Mouse (Mus musculus) heart, postnatal 14 days (tissue): ENCODE measurements around the gene Proz. TPM values are rescaled to one million over a fixed set of nuclear protein-coding genes. Genes with fewer than 3 reads are reported as not detected.
A peak's percentile ranks its signal among the peaks of the same experiment; 100 is the strongest.

Source experiments
- DNase-seq, 2 experiments: peaks; one replicate each; pipeline ENCODE4 v3.0.0; 2021 to 2022
- intact Hi-C: fragments of 180-260 bp; cut with DNase I; formaldehyde crosslinking; loops from one replicate; pipeline ENCODE4 v1.15.1; 2025
- total RNA-seq, 2 experiments: library from RNA; stranded (reverse); gene quantifications; 2 replicates each; pipeline ENCODE4 v1.2.3; 2021

Proz gene
- total RNA-seq, 2 experiments from 2014 or later = not detected

GRCm38 (mm10) chr8:13105908-13106551 lies 45.3 kb downstream of the Proz start:
- intact Hi-C loops = loop anchor here (2.0 to 5.0 kb wide), 2 partner anchors 56 to 209 kb away; no protein-coding TSS in a partner anchor
- DNase-seq = peak in 1 of 2 experiments; percentile 64

DNA sequence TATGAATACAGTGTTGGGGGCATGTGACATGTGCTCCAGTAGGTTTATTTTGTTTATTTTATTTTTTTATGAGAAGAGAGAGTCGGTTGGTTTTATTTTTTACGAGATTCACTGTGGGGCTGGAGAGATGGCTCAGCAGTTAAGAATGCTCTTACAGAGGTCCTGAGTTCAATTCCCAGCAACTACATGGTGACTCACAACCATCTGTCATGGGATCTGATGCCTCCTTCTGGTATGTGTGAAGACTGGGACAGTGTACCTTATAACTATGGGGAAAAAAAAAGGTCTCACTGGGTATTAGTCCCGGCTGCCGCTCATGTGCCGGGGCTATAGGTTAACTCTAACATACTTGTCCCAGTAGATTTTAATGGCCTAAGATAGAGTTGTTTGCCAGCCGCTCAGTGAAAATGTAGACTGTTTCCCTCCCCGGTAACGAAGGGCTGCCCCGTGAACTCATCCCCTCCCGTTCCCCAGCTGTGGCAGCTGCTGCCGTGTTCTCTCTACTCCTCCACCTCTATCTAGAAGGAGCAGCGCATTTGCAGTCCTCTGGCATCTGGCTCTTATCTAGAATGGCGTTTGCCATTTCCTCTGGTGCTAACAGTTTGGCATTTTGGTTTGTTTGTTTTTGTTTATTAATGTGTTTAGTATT lies 47.4 kb downstream of the Proz start:
- intact Hi-C loops = loop anchor here (5.0 kb wide), 1 partner anchor 54 kb away; no protein-coding TSS in a partner anchor
- no peak for DNase-seq

DNA sequence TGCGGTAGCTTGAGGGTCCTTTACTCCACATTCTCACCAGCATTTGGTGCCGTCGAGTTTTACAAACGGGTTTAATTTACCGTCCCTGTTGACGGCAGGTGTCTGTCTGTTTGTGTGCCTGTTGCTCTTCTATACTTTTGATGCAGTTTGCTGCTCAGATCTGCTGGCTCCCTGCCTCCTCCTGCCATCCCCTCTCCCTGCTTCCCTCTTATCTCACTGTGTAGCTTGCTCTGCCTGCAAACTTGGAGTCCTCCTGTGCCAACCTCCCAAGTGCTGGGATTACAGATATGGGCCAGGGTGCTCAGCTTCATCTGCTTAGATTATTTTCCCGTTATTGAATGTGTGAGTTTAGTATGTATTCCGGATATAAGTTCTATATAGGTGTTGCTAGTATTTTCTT lies 48.3 kb downstream of the Proz start:
- peak in 1 of 2 experiments; percentile 10 for DNase-seq
- intact Hi-C loops = loop anchor here (5.0 kb wide), 1 partner anchor 53 kb away; no protein-coding TSS in a partner anchor

DNA sequence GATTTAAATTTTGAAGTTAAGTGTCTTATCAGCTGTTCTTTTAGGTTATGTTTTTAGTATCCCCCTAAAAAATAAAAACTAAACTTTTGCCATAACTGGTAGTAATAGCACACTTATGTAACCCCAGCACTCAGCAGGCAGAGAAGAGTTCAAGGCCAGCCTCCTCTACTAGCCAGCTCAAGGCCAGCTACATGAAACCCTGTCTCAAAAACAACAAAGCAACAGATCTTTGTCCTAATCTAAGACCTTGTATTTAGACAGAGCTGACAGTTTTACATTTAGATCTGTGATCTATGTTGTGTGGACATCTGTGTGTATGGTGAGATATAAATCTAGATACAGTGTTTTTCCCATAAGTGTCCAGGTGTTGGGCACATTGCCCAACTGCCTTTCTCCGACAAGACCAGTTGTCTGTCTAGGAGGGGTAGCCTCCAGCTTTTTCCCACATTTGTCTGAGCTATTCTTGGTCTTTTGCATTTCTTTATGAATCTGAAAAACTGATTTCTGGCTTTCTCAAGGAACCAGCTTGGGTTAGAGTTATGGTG lies 48.8 kb downstream of the Proz start:
- intact Hi-C loops = loop anchor here (5.0 kb wide), 1 partner anchor 53 kb away; no protein-coding TSS in a partner anchor

DNA sequence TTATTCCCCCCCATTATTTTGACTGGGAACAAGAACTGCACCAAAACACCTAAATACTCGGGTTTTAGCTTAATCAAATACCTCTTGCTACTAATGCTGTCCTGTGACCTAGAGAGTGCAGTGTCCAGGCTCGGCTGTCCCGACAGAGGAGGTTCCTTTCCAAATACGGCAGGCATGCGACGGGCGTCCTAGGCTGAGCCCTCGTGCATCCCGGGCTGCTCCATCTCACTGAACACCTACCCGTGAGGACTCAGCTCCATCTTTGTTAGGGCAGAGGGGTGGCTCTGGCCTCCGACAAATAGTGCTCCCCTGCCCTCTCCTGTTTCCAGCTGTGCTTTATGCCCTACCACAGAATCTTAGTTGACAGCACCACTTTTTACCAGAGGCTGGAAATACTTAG lies 51.2 kb downstream of the Proz start:
- intact Hi-C loops = no loop called here

More for the DNA sequence above, 48.8 kb downstream of the Proz start:
- DNase-seq = no peak

DNA sequence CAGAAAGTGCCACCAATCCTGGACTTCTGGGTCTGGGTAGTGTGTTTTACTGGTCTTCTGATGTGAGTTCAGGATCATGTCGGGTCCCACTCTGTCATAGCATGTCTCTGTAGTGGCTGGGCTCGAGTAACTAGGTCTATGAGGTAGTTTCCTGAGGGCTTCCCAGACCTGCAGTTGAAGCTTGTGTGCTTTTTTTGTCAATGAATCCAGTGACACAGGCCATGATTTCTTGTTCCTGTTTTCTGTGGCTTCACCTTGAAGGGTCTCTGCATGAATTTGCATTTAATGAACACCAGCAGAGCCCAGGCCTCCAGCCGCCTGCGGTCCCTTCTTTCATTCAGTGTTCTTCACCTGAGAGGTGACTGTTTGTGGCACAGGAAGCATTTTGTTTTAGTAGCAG lies 52.5 kb downstream of the Proz start:
- no peak for DNase-seq
- intact Hi-C loops = no loop called here

More for the DNA sequence above, 51.2 kb downstream of the Proz start:
- DNase-seq = no peak

GRCm38 (mm10) chr8:13117096-13117495 lies 56.4 kb downstream of the Proz start:
- DNase-seq = no peak
- intact Hi-C loops = no loop called here

GRCm38 (mm10) chr8:13118516-13118915 lies 57.8 kb downstream of the Proz start:
- intact Hi-C loops = no loop called here
- no peak for DNase-seq

DNA sequence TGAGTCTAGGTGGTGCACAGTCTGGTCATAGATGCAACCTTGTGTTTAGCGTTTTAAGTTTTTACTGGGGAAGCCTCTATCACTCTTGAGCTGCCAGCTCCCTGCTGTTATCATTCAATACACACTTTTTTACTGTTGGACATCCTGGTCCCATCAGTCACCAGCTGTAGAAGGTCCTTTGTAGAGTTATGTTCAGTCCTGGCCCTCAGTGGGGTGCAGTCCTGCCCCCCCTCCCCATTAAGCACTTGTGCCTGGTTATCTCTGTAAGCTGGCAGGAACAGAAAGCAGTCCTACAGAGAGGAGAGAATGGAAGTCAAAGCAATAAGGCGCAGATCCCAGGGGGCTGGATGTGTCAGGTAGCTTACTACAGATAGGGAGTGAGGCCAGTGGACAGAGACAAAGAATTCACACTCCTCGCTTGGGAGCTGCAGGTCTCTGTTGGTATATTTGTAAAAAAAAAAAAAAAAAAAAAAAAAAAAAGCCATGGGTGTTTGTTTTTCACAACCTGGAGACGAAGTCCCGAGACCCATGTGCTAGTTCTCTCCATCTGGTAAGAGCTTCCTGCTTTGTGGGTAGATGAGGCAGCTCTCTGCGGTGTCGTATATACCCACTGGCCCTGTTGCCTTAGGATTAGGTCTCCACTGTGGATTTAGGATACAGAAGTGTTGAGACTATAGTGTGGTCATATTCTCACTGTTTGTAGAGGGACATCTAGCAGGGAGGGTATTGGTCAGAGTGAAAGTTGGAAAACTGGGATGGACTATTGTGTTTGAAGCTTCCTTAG lies 60.4 kb downstream of the Proz start:
- intact Hi-C loops = no loop called here
- no peak for DNase-seq

DNA sequence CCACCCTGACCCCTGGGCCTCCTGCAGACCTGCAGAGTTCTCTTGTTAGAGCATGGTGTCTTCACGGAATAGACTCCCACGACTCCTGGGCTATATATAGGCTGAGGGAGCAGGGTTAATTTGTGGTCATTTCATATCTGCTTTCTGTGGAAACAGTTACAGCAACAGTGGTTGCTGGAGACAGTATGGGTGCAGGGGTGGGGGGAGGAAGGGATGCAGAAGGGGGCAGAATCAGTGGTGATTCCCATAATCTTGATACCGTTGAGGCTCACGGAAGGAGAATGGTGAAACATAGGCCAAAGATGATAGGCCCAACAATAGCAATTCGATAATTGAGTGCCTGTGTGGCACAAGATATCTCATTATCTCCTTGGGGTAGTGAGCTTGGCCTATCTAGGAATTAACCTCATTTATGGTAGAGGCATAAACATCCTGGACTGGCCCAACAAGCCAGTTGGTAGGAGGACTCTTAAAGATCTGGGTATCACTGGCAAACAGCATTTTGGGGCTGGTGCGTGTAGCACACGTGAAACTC lies 62.2 kb downstream of the Proz start:
- DNase-seq = no peak
- intact Hi-C loops = no loop called here

DNA sequence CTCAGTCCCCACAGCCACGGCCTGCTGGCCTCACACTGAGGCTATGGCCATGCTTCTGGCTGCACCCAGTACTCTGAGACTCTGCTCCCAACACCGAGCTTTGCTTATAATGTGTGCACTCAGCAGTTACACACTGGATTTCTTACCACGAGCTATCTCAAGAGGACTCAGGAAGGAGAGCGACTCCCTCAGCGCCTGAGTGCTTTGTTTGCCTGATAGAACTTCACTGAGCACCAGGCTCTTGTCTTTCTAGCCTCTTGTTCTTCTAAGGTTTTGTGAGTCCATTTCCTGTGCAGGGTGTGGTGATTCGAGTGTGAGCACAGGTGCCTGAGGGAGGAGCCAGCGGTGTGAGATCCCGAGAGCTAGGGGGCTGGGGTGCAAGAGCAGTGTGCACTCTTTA lies 64.2 kb downstream of the Proz start:
- intact Hi-C loops = no loop called here
- DNase-seq = no peak

Other genes starting within 250 kb of the Proz start
- gene Mcf2l, start 187.1 kb upstream of the Proz start, total RNA-seq = 100 to 1,000 TPM; 104 to 109 TPM
- gene F7, start 34.9 kb upstream of the Proz start, total RNA-seq = under 1 TPM; 0.15 to 0.19 TPM
- gene F10, start 23.6 kb upstream of the Proz start, total RNA-seq = under 1 TPM; 0.67 to 0.71 TPM
- gene Pcid2, start 44.5 kb downstream of the Proz start, total RNA-seq = 10 to 100 TPM in 1 of 2 experiments, 1 to 10 TPM in 1; 8.8 to 10.7 TPM
- 10 to 100 TPM; 78.0 to 78.3 TPM for gene Cul4a, start 44.7 kb downstream of the Proz start, total RNA-seq
- gene Lamp1, start 98.2 kb downstream of the Proz start, total RNA-seq = 100 to 1,000 TPM; 328 to 332 TPM
- 1 to 10 TPM; 2.8 to 2.9 TPM for gene Grtp1, start 139.7 kb downstream of the Proz start, total RNA-seq
- gene Adprhl1, start 193.2 kb downstream of the Proz start, total RNA-seq = 100 to 1,000 TPM; 380 to 433 TPM
- 10 to 100 TPM; 45.7 to 51.6 TPM for gene Dcun1d2, start 227.2 kb downstream of the Proz start, total RNA-seq
- 10 to 100 TPM; 22.0 to 26.6 TPM for gene Tmco3, start 227.3 kb downstream of the Proz start, total RNA-seq